Mouse (Mus musculus) cerebellum, adult 11-12 months (tissue): ENCODE results near the gene Mark2.

Source experiments
- DNase-seq: peaks from one replicate; pipeline ENCODE4 v3.0.0; 2022

Gene Mark2

DNA sequence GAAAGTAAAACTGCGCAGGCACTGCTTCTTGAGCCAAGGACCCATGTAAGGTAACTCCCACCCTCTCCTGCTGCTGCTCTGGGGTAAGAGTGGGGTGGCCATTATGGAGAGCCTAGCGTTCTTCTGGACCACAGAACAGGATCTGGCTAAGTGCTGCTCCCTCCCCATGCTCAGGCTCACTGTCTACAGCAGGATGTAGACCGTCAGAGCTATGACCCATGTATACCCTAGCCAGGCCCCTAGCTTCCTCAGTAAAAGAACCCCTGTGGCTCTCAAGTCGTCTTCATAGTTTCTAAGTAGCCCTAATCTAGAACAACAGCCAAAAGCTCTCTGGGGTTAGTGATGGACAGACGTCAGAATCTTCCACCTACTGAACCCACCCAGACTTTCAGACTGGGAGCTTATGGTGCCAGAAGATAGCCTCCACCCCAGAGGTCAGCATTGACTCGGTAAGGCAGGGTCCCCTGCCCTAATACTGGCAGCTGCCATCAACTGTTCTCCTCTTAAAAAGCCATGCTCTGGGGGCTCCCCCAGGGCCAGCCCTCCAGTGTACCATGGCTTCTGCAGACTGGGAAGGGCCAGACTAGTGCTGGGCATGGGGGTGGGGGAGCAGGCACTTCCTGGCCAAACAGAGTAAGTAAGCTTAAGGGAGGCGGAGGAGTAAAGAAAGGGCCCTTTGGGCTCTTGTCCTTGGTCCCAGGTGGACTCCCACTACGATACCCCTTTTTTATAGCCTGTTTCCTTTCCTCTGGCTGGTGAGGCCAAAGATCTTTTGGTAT lies 47.4 kb downstream of the Mark2 start:
- DNase-seq, result no peak

DNA sequence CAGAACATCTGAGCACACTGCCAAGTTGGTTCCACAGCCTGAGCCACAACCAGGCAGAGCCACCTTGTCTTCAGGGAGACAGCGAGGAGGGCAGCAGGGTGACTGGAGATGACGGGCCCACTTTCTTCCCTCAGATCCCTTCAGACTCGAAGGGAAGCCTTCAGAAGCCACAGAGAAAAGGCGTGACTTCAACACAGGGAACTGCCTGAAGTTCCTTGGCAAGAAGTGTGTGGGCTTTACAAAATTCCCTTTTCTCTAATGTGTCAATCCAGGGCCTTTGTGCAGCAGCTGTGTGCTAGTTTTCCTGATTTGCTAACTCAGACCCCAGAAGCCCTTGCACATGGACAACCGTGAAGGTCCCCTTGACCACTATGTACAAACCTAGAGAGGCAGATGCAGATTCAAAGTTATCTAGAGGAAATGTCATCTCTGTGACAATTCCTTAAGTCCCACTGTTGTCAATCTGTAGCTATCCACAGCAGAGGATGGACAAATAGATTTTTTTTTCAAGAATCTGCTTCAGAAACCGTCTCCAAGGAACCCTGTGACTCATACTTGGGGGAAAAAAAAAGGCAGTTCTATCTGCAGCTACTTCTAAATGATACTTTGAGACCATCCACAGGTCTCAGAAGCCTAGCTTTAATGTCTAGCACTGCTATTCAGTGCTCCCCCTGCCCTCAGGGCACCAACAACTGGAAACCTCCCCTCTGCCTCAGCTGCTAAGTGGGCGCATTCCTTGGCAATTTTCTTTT lies 49.5 kb downstream of the Mark2 start:
- no peak for DNase-seq

DNA sequence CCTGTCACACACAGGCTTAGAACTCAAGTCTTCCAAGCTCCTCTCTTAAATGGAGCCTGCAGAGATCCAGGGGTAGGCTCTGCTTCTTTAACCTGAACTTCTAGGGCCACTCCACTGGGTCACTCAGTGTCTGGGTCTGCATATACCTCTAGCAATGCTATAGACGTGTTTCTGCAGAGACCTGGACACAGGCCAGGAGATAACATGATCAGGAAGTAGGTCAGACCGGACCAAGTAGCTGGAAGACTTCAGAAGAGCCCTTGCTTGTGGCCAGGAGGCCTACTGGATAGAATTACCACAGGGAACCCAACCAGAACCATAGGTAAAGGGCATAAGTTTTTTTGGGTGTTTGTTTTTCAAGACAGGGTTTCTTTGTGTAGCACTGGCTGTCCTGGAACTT lies 51.9 kb downstream of the Mark2 start:
- DNase-seq, result no peak

DNA sequence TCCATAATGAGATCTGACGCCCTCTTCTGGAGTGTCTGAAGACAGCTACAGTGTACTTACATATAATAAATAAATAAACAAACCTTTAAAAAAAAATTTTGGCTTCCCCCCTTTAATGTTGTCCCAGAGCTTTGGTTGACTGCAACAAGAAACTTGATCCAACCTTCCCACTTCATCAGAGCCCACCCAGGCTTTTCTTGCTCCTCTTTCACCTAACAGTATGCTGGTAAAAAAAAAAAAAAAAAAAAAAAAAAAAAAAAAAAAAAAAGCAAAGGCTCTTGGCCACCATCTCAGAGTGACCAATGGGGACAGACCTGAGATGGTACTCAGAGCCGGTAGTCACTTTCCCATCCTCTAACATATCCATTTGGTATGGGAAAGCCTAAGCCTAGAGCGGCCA lies 53.4 kb downstream of the Mark2 start:
- DNase-seq, result no peak

DNA sequence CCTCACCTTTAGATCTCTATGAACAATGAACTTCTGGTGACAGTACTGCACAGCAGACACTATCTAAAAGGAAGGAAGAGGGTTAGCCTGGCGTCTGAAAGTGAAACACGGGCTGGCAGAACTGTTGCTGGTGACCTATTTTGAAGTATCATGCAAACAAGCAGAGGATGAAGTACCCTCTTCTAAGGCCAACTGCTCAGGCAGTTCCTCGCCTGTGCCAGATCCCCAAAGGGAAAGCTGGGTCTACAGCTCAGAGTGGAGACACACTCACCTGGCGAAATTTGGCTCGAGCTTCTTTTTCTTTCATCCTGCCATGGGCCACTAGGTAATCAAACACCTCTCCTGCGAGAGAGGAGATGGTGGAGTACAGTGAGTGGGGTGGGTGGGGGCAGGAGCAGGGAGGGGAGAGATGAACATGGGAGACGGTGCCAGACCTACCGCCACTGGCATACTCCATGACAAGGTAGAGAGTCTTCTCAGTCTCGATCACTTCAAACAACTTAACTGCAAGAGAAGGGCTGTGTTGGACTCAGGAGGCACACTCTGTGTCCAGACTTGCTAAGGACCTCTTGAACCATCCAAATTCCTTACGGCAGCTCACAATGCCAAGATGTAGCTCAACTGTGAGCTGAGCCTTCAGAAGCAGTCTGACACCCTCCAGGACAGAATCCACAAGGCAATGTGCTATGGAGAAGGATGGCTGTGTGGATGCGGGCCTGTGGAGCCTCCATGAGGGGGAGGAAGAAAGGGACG lies 54.9 kb downstream of the Mark2 start:
- DNase-seq, result no peak

DNA sequence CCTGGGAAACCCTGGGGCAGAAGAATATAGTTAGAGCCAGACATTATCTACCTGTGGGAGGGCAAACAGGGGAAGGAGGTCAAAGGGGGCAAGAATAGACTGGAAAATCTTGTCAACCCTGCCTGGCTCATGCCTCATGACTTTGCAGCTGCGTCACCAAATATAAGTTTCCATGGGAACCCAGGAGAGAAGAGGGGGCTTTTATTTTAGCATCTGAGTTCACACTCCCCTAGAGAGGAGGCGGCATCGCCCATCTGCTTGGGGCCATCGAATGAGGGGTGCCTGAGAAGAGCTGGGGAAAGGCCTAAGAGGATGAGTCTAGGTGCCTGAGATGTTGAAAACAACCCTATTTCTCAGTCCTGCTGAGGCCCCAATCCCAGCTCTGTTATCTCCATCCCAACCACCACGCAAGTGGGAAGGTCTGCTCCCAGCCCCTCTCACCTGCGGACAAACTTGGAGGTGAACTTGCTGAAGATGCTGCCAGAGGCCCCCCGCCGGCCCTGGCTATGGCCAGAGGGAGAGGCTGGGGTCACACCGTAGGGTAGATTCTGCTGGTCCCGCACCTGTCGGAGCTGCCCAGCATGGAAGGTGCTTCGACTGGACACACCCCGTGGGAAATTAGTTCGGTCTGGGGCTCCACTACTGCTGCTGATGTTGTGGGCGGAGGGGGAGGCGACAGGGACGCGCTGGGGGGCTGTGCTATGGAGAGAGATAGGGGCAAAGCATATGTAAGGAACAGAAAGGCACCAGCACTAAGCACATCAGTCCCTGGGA lies 60.9 kb downstream of the Mark2 start:
- DNase-seq, result no peak

DNA sequence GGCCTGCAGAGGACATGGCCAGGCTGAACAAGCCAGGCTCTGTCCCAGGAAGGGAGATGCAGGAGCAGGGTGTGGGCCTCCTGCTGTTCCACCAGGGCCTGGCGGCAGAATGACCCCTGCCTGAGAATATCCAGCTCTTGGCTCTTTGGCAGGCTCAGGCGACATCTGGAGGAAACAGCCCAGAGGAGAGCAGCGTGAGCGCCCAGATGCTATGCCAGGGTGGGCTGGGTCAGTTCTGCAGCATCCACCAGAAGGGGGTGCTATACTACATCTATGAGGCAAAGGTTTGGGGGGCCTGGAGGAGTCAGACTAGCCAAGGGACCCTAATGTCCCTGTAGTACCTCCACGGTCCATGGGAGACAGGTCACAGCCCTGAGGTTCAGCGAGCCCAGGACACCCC lies 62.5 kb downstream of the Mark2 start:
- no peak for DNase-seq

DNA sequence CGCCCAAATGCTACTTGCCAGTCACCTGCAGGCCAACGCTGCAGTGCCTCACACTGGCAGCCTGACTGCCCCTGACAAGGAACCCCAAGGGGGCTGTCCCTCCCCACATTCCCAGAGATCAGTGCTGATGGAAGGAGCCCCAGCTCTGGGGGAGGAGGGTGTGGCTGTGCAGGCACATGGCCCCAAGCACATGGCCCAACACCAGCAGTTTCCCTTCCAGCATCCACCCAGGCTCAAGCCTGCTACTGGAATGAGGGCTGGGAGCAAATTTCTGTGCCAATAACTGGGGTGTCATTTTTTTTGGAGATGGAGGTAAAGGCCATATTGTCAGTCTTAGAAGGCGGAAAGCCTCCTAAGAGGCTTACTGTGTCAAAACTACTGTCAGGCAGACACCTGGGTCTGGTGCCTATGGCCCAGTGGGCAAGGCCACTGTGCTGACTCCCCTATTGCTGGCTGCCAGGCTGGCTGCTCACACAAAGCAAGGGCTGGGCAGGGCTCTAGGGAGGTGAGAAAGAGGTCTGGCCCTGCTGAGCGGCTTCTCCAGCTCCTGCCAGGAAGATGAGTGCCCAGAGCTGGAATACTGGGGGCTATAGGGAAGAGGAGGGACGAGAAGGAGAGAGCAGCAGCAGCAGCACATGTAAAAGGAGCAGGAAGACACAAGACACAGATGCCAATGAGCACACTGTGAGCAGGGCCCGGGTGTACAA lies 63.3 kb downstream of the Mark2 start:
- no peak for DNase-seq

DNA sequence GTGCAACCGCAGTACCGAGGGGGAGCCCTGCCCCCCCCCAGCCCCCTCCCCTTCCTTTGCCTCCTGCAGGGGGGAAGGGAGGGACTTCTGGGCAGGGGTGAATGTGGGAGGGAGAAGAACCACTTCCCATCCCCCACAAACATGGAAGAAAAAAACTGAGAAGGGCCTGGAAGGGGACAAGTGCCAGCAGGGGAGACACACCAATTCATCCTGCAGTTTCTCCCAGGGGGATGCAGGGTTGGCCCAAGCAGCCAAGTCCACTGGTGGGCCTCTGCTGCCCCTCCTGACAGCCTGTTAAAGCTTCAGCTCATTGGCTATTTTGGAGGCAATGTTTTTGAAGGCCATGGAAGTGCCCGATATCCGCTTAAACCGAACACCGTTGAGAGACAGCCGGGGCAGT lies 64.9 kb downstream of the Mark2 start:
- no peak for DNase-seq

DNA sequence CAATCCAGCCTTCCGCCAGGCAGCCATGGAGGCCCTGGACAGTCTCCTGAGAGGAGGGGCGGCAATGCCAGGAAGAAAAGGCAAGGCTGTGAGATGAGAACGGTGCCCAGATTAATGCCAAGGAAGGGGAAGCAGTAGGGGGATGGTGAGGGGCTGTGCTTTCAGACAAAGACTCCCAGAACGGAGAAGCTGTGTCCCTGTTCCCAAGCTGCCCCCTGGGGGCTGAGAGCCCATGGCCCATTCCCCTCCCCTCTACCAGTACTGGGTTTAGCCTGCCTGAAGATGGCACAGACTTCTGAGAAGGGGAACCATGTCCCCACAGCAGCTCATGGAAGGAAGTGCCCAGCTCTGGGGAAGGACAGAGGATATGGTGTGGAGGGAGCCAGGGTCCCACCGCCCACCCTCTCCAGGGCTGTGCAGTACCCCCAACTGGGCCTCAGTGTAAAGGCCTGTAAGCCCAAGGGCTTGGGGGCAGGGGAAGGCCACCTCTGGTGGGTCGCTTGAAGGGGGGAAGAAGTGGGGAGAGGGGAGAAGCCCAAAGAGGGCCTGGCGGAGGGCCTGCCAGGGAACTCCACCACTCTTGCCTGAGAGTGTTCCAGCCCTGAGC lies 65.5 kb downstream of the Mark2 start:
- DNase-seq, result no peak

DNA sequence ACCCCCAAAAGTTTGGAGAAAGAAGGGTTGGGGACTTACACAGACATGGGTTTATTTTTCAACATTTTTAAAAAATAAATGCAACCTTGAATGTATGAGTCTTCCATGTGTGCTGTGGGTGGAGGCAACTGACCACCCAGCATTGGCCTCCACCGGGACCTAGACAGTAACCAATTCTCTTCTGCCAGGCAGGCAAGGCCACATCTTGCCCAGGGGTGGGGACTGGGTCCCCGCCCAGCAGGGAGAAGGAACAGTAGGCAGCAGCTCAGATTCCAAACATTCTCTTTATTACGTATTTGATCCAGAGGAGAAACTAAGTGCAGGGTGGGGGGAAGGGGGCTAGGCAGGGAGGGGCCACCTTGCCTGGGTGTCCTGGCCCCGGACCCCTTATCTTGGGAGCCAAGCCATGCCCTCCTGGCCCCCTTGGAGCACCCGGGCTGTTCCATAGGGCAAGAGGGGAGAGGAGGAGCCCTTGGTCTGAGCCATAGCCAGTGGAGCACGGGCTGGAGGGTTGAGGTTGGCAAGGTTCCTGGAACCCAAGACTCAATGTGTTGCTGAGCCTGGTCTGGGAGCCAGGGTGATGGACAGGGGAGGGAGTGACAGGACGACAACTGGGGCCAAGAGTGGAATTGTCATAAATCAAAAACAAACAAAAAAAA lies 66.4 kb downstream of the Mark2 start:
- peak; percentile 68 for DNase-seq

DNA sequence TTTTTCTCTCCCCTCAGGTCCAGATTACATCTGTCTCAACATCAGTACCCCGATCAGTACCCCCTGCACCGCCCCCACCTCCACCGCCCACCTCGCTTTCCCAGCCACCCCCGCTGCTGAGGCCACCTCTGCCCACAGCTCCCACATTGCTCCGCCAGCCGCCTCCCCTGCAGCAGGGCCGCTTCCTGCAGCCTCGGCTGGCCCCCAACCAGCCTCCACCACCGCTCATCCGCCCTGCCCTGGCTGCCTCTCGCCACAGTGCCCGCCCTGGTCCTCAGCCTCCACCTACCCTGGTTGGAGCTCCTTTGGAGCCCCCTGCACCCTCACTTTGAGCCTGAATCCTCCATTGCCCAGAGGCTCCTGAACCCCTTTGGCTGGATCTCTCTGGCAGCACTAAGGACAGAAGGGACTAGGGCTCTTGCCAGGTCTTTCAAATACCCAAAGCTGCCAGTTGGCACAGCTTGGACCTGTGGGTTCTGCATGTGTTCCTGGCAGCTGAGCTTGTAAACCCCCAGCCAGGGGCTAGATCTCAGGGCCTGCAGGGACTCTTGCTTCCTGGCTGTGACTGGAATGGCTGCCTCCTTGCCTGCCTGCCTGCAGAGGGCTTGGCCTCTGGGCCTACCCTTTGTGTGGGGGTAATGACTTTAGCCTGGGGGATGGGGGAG lies 67.2 kb downstream of the Mark2 start:
- DNase-seq, result peak; percentile 92

DNA sequence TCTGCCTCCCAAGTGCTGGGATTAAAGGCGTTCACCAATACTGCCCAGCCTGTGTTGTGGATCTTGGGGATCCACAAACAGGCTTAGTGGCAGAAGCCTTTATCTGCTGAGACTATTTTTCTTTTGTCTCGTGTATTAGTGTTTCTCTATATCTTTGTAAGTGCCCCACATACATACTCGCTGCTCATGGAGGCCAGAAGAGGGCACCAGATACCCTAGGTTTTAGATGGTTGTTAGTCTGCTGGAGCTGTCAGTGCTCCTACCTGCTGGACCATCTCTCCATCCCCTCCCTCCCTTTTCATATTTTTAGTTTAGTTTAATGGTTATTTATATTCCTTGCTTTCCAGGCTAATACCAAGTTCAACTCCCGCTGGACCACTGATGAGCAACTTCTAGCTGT lies 68.2 kb downstream of the Mark2 start:
- no peak for DNase-seq

DNA sequence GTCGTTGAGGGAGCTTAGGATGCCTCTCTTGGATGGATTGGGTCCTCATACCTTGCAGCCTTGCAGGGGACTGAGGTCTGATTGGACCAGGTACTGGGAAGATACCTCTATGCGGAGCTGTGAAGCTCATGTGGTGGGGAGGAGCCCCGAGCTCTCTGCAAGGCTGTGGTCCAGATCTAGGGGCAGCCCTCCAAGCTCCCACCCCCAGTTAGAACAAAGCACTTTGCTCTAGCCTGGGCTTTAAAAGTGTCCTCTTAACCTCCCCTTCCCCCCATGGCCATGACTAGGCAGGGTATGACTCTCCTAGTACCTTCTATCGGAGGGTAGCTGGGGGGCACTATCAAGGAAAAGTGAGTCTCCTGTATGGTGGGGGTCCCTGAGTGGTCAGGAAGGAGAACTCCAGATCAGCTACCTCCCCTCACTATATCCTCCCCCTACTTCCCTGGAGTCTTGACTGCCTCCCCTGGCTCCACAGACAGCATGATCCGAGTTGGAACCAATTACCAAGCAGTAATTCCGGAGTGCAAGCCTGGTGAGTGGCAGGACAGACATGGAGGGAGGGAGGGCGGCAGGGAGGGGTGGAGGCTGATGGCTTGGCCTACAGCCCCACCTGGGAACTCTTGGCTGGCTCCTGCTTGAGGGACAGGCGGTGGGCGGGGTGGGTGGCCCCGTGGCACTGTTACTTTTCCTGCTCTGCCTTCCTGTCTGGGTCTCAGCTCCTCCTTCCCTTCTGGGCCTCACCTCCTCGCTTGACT lies 72.2 kb downstream of the Mark2 start:
- peak; percentile 45 for DNase-seq

DNA sequence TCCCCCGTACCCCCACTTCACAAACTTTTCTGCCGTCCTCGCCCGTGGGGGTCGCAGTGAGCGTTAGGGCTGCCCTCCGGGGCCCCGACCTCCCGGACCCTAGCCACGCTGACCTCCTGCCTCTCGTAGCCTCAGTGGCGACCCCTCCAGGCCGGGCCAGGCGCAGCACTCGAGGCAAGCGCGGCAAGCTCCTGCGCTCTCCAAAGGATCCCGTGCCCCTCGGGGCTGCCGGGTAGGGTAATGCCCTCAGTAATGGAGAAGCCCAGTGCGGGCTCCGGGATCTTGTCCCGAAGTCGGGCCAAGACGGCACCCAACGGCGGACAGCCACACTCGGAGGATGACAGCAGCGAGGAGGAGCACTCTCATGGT lies 73.0 kb downstream of the Mark2 start:
- peak; percentile 64 for DNase-seq

DNA sequence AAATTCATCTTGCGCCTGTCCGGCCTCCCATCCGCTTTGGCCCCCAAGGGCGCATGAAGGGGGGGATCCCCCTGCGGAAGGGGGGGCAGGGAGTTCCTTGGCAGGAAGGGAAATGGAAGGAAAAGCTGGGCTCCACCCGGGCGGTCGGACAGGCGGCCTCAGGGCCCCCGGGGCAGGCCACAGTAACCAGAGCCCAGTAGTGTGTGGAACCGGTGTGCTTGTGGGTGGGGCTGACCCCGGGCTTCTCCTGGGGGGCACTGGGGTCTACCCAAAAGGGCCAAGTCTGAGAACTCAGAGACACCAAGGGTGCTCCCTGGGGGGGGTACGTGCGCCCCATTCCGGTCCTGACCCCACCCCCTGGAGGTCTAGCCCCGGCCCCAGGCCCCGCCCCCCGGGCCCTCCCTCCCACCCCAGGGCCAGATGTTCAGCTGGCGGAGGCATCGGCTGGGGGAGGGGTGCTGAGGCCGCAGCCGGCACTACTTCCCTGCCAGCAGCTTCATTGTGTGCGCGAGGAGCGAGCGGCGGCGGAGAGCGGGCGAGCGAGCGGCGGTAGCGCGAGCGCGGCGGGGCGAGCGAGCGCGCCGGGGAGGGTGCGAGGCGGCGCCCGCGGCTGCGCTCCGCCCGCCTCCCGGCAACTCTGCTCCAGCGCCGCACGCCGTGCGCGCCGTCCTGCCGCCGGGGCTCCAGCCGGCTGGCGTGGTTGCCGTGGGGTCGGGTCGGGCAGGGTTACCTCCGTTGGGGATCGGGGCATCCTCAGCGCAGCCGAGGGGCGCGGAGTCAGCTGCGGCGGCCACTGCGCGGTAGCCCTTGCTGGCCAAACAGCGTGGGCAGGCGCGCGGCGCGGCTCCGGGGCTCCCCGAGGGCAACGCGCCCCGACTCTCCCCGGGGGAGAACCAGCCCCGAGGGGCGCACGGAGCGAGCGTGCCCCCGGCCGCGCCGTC lies 73.6 kb downstream of the Mark2 start:
- DNase-seq, result peak; percentile 71

DNA sequence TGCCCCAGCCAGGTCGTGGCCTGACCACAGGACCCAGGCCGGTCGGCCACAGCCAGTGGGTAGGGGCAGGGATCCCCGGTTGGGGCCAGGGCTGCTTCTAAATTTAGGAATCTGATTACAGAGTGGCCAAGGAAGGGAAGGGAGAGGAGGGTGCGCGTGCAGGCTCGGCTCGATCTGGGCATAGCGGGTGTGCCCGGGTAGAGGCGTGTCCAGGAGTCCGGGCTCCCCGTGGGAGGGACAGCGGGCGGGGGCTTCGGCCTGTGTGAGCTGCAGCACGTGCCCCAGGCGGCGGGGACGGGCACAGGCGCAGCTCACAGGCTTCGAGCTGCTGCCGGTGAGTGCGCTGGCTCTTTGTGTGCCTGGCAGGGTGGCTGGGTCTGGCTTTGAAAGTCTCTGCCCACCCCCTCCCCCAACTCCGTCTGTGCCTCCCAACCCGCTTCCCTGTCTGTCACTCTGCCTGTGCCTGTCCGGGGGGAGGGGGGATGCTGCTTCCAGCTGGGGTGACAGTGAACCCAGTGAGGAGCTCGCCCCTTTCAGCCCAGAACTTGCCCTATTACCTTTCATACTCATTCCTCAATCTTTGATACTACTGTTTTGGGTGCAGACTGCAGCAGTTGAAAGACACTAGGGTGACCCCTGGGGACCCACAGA lies 74.4 kb downstream of the Mark2 start, which contains the start of gene Rcor2:
Rcor2 (plus strand) TSS at position 235 of the 651 bp plus-strand sequence.
- DNase-seq, result peak; percentile 61

DNA sequence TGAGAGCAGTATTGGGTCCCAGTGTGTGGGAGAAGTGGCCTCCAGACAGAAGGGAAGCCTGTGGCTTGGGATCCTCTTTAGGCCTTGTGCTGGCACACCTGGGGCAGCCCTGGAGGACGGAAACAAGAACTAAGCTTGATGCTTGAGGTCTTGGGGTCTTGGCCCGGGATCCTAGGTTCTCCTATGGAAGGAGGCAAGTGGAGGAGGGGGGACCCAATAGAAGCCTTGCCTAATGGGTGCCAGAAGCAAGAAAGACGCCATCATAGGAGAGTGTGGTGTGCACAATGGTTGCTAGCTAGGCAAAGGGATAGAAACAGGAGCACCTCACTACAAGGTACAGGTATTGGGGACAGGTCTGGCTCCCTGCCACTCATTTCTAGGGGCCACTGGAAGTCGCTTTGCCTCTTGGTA lies 75.2 kb downstream of the Mark2 start:
- DNase-seq, result peak; percentile 56
